Mouse (Mus musculus): ENCODE data around the gene D430042O09Rik. TPM values are rescaled to one million over a fixed set of nuclear protein-coding genes. Genes with fewer than 3 reads are reported as not detected.

The D430042O09Rik gene
- polyA plus RNA-seq, 1 experiment from 2014 or later: 12.1 TPM

- no peak overlapping the region for H3K27ac ChIP-seq (ENCODE audit: low read depth, low read length)
- no peaks in the 10 kb centered on the region for H3K4me1 ChIP-seq (ENCODE audit: control insufficient read depth, insufficient read depth, low read length)
- H3K9ac ChIP-seq (ENCODE audit: low read length): no peak overlapping the region
- WGBS: 71% methylated on average over 2 of the region's 2 CpGs
- DNase-seq (ENCODE audit: low spot score) (no peak), ATAC-seq (ENCODE audit: insufficient read depth, low FRiP score, low TSS enrichment) (no peak)
- H3K4me3 ChIP-seq (ENCODE audit: low read depth, low read length): no peak overlapping the region
- H3K27me3 ChIP-seq (ENCODE audit: control insufficient read depth, insufficient read depth, low read length): no peaks in the 10 kb centered on the region
- no peak overlapping the region for H3K4me2 ChIP-seq (ENCODE audit: low read depth)
- no peaks in the 10 kb centered on the region for H3K36me3 ChIP-seq (ENCODE audit: control insufficient read depth, insufficient read depth, low read length)
- H3K9me3 ChIP-seq (ENCODE audit: control insufficient read depth, low read length): no peaks in the 10 kb centered on the region
Observed at GRCm38 (mm10) chr7:125883232-125883631, 175.5 kb downstream of the D430042O09Rik start.

- DNase-seq (ENCODE audit: low spot score) (no peak), ATAC-seq (ENCODE audit: insufficient read depth, low FRiP score, low TSS enrichment) (no peak)
- H3K4me3 ChIP-seq (ENCODE audit: low read depth, low read length): no peak overlapping the region
- H3K27ac ChIP-seq (ENCODE audit: low read depth, low read length): no peak overlapping the region
- no peaks in the 10 kb centered on the region for H3K4me1 ChIP-seq (ENCODE audit: control insufficient read depth, insufficient read depth, low read length)
- H3K27me3 ChIP-seq (ENCODE audit: control insufficient read depth, insufficient read depth, low read length): no peaks in the 10 kb centered on the region
- WGBS: 65% methylated on average over 4 of the region's 4 CpGs
- H3K9me3 ChIP-seq (ENCODE audit: control insufficient read depth, low read length): no peaks in the 10 kb centered on the region
- no peak overlapping the region for H3K4me2 ChIP-seq (ENCODE audit: low read depth)
- H3K36me3 ChIP-seq (ENCODE audit: control insufficient read depth, insufficient read depth, low read length): no peaks in the 10 kb centered on the region
- no peak overlapping the region for H3K9ac ChIP-seq (ENCODE audit: low read length)
Observed at GRCm38 (mm10) chr7:125886116-125886680, 178.5 kb downstream of the D430042O09Rik start.

GRCm38 (mm10) chr7:125887124-125887523 lies 179.4 kb downstream of the D430042O09Rik start:
- DNase-seq (ENCODE audit: low spot score): no peak
- H3K36me3 ChIP-seq (ENCODE audit: control insufficient read depth, insufficient read depth, low read length): no peaks in the 10 kb centered on the region
- H3K27me3 ChIP-seq (ENCODE audit: control insufficient read depth, insufficient read depth, low read length): no peaks in the 10 kb centered on the region
- no peak overlapping the region for H3K9ac ChIP-seq (ENCODE audit: low read length)
- no peak for ATAC-seq (ENCODE audit: insufficient read depth, low FRiP score, low TSS enrichment)
- WGBS: 53% methylated on average over 4 of the region's 4 CpGs
- no peaks in the 10 kb centered on the region for H3K4me1 ChIP-seq (ENCODE audit: control insufficient read depth, insufficient read depth, low read length)
- no peak overlapping the region for H3K27ac ChIP-seq (ENCODE audit: low read depth, low read length)
- no peak overlapping the region for H3K4me3 ChIP-seq (ENCODE audit: low read depth, low read length)
- no peaks in the 10 kb centered on the region for H3K9me3 ChIP-seq (ENCODE audit: control insufficient read depth, low read length)
- H3K4me2 ChIP-seq (ENCODE audit: low read depth): no peak overlapping the region

GRCm38 (mm10) chr7:125887761-125888160 lies 180.1 kb downstream of the D430042O09Rik start:
- H3K9me3 ChIP-seq (ENCODE audit: control insufficient read depth, low read length): no peaks in the 10 kb centered on the region
- no peaks in the 10 kb centered on the region for H3K27me3 ChIP-seq (ENCODE audit: control insufficient read depth, insufficient read depth, low read length)
- DNase-seq (ENCODE audit: low spot score) (no peak), ATAC-seq (ENCODE audit: insufficient read depth, low FRiP score, low TSS enrichment) (no peak)
- no peak overlapping the region for H3K4me3 ChIP-seq (ENCODE audit: low read depth, low read length)
- WGBS: 91% methylated on average over 5 of the region's 5 CpGs
- no peaks in the 10 kb centered on the region for H3K36me3 ChIP-seq (ENCODE audit: control insufficient read depth, insufficient read depth, low read length)
- H3K4me1 ChIP-seq (ENCODE audit: control insufficient read depth, insufficient read depth, low read length): no peaks in the 10 kb centered on the region
- no peak overlapping the region for H3K27ac ChIP-seq (ENCODE audit: low read depth, low read length)
- no peak overlapping the region for H3K4me2 ChIP-seq (ENCODE audit: low read depth)
- H3K9ac ChIP-seq (ENCODE audit: low read length): no peak overlapping the region

GRCm38 (mm10) chr7:125888373-125888772 lies 180.7 kb downstream of the D430042O09Rik start:
- 68% methylated on average over 12 of the region's 12 CpGs for WGBS
- no peak for ATAC-seq (ENCODE audit: insufficient read depth, low FRiP score, low TSS enrichment)

GRCm38 (mm10) chr7:125893621-125894020 lies 185.9 kb downstream of the D430042O09Rik start:
- Histone ChIP-seq H3K4me1 (ENCODE audit: control insufficient read depth, insufficient read depth, low read length) (no peaks in the 10 kb centered on the region), H3K4me2 (ENCODE audit: low read depth) (no peak overlapping the region), H3K4me3 (ENCODE audit: low read depth, low read length) (no peak overlapping the region), H3K9ac (ENCODE audit: low read length) (no peak overlapping the region), H3K27ac (ENCODE audit: low read depth, low read length) (no peak overlapping the region), H3K27me3 (ENCODE audit: control insufficient read depth, insufficient read depth, low read length) (no peaks in the 10 kb centered on the region), H3K36me3 (ENCODE audit: control insufficient read depth, insufficient read depth, low read length) (no peaks in the 10 kb centered on the region), H3K9me3 (ENCODE audit: control insufficient read depth, low read length) (no peaks in the 10 kb centered on the region)
- ATAC-seq (ENCODE audit: insufficient read depth, low FRiP score, low TSS enrichment) (no peak), DNase-seq (ENCODE audit: low spot score) (no peak)
- 89% methylated on average over 5 of the region's 5 CpGs for WGBS

More at GRCm38 (mm10) chr7:125888373-125888772, 180.7 kb downstream of the D430042O09Rik start:
- Histone ChIP-seq H3K4me3 (ENCODE audit: low read depth, low read length) (no peak overlapping the region), H3K4me1 (ENCODE audit: control insufficient read depth, insufficient read depth, low read length) (no peaks in the 10 kb centered on the region), H3K36me3 (ENCODE audit: control insufficient read depth, insufficient read depth, low read length) (no peaks in the 10 kb centered on the region), H3K9ac (ENCODE audit: low read length) (no peak overlapping the region), H3K27me3 (ENCODE audit: control insufficient read depth, insufficient read depth, low read length) (no peaks in the 10 kb centered on the region), H3K27ac (ENCODE audit: low read depth, low read length) (no peak overlapping the region), H3K9me3 (ENCODE audit: control insufficient read depth, low read length) (no peaks in the 10 kb centered on the region), H3K4me2 (ENCODE audit: low read depth) (no peak overlapping the region)
- DNase-seq (ENCODE audit: low spot score): no peak

- no peak overlapping the region for H3K27ac ChIP-seq (ENCODE audit: low read depth, low read length)
- ATAC-seq (ENCODE audit: insufficient read depth, low FRiP score, low TSS enrichment): no peak
- WGBS: 84% methylated on average over 4 of the region's 4 CpGs
- H3K4me3 ChIP-seq (ENCODE audit: low read depth, low read length): no peak overlapping the region
- H3K9me3 ChIP-seq (ENCODE audit: control insufficient read depth, low read length): no peaks in the 10 kb centered on the region
- H3K27me3 ChIP-seq (ENCODE audit: control insufficient read depth, insufficient read depth, low read length): no peaks in the 10 kb centered on the region
- H3K4me1 ChIP-seq (ENCODE audit: control insufficient read depth, insufficient read depth, low read length): no peaks in the 10 kb centered on the region
- no peaks in the 10 kb centered on the region for H3K36me3 ChIP-seq (ENCODE audit: control insufficient read depth, insufficient read depth, low read length)
- H3K4me2 ChIP-seq (ENCODE audit: low read depth): no peak overlapping the region
- no peak for DNase-seq (ENCODE audit: low spot score)
- no peak overlapping the region for H3K9ac ChIP-seq (ENCODE audit: low read length)
Observed at GRCm38 (mm10) chr7:125897059-125897458, 189.4 kb downstream of the D430042O09Rik start.

- Histone ChIP-seq H3K9ac (ENCODE audit: low read length) (no peak overlapping the region), H3K27ac (ENCODE audit: low read depth, low read length) (no peak overlapping the region), H3K4me1 (ENCODE audit: control insufficient read depth, insufficient read depth, low read length) (no peaks in the 10 kb centered on the region), H3K27me3 (ENCODE audit: control insufficient read depth, insufficient read depth, low read length) (no peaks in the 10 kb centered on the region), H3K4me3 (ENCODE audit: low read depth, low read length) (no peak overlapping the region), H3K36me3 (ENCODE audit: control insufficient read depth, insufficient read depth, low read length) (no peaks in the 10 kb centered on the region), H3K9me3 (ENCODE audit: control insufficient read depth, low read length) (no peaks in the 10 kb centered on the region), H3K4me2 (ENCODE audit: low read depth) (no peak overlapping the region)
- WGBS: 46% methylated on average over 7 of the region's 7 CpGs
- ATAC-seq (ENCODE audit: insufficient read depth, low FRiP score, low TSS enrichment): no peak
- DNase-seq (ENCODE audit: low spot score): no peak
Observed at GRCm38 (mm10) chr7:125899036-125899435, 191.3 kb downstream of the D430042O09Rik start.

- Histone ChIP-seq H3K9me3 (ENCODE audit: control insufficient read depth, low read length) (no peaks in the 10 kb centered on the region), H3K27ac (ENCODE audit: low read depth, low read length) (no peak overlapping the region), H3K9ac (ENCODE audit: low read length) (no peak overlapping the region), H3K36me3 (ENCODE audit: control insufficient read depth, insufficient read depth, low read length) (no peaks in the 10 kb centered on the region), H3K4me3 (ENCODE audit: low read depth, low read length) (no peak overlapping the region), H3K4me1 (ENCODE audit: control insufficient read depth, insufficient read depth, low read length) (no peaks in the 10 kb centered on the region), H3K4me2 (ENCODE audit: low read depth) (no peak overlapping the region), H3K27me3 (ENCODE audit: control insufficient read depth, insufficient read depth, low read length) (no peaks in the 10 kb centered on the region)
- 74% methylated on average over 2 of the region's 2 CpGs for WGBS
- DNase-seq (ENCODE audit: low spot score): no peak
- ATAC-seq (ENCODE audit: insufficient read depth, low FRiP score, low TSS enrichment): no peak
Observed at GRCm38 (mm10) chr7:125899916-125900315, 192.2 kb downstream of the D430042O09Rik start.
